Mouse (Mus musculus): ENCODE data around the gene Ptpn3. TPM values are rescaled to one million over a fixed set of nuclear protein-coding genes. Genes with fewer than 3 reads are reported as not detected.

Ptpn3 gene
- total RNA-seq, 2 experiments from 2014 or later = 29.0 to 34.7 TPM

GRCm38 (mm10) chr4:57172861-57173260, 128.8 kb downstream of the Ptpn3 start:
- no peak for DNase-seq (ENCODE audit: low spot score in 2 of 2)

DNA sequence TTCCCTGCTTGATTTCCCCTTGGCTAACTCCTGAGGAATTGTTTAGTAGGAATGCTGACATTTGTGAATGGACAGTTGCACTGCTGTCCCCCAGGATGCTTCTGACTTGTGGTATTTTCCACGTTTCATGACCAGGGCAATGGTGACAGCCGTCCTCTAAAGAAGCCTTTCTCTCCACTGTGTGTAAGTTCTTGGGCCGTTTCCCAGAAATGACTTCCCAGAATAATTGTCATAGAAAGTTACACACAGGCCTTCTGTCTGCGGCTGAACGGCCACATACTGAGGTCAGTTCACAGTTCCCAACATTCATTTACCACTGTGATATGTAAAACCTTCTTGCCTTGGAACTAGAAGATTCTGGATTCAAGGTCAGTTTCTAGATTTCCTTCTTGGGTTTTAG, 129.8 kb downstream of the Ptpn3 start:
- no peak for DNase-seq (ENCODE audit: low spot score in 2 of 2)

DNA sequence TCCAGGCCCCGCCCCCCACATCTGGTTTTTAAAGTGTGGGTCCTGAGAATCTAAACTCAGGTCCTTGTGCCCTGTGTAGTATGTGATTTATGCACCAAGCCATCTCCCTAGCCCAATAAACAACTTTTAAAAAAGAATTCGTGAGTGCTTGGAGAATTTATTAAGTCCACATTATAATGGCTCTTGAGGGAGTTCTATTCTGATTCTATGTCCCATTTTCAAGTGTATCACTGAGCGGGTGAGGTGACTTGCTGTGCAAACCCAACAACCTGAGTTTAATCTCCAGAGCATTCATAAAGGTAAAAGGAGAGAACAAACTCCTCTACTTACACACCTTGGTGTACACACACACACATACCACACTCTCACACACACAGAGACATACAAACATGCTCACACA, 133.0 kb downstream of the Ptpn3 start:
- DNase-seq (ENCODE audit: low spot score in 2 of 2) = no peak

GRCm38 (mm10) chr4:57168277-57168676, 133.4 kb downstream of the Ptpn3 start:
- DNase-seq (ENCODE audit: low spot score in 2 of 2) = no peak

DNA sequence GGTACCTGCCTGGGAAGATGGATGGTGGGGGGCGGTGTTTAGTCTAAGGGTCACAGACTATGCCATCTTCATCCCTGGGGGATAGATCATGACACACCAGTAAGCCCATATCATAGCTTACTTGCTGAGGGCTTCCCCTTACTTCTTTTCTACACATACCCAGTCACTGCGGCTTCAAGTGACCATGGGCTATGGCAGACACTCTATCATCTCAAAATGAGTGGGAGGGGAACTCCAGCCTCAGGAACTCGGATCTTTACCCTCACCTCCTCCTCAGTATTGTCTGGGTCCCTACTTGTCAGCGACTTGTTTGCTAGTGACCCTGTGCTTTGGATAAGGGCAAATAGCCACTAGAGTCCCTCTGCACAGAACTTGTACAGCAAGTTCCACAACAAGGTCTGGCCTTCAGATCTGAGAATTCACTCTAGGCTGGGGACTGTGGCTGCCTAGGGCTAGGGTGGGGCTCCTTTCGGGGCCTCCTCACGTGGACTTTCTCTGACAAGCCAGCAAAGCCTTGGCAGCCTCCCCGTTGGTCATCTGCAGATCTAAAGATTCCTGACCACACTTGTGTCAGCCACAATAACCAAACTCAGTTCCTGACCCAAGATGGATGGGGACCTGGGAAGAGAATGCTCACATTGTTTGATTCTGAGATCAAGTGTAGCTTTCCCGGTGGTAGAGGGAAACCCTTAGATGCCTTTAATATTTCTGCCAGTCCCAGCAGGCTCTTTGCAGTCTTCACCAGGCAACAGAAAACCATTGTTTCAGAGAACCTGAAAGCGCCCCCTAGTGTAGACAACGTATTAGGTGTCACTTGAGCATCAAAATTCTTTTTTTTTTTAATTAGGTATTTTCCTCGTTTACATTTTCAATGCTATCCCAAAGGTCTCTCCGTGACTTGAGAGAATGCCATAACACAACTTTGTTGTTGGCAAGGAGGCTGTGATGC, 134.4 kb downstream of the Ptpn3 start:
- no peak for DNase-seq (ENCODE audit: low spot score in 2 of 2)

DNA sequence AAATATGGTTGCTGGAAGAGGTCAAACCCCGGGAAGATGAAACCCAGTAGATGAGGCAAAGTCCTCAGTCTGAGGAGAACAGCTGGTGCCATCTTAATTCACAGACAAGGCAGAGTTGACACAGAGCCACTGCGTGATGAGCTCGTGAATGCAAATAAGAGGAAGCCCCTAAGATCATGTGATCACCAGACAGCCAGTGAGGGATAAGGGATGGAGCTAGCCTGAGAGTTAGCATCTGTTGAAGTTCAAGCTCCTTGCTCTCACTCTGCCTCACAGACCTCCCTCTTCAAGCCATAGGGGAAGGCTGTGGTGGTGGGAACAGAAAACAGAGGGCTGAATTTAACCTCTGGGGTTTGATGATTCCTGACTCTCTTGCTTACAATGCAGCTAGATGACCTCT, 136.0 kb downstream of the Ptpn3 start:
- no peak for DNase-seq (ENCODE audit: low spot score in 2 of 2)

DNA sequence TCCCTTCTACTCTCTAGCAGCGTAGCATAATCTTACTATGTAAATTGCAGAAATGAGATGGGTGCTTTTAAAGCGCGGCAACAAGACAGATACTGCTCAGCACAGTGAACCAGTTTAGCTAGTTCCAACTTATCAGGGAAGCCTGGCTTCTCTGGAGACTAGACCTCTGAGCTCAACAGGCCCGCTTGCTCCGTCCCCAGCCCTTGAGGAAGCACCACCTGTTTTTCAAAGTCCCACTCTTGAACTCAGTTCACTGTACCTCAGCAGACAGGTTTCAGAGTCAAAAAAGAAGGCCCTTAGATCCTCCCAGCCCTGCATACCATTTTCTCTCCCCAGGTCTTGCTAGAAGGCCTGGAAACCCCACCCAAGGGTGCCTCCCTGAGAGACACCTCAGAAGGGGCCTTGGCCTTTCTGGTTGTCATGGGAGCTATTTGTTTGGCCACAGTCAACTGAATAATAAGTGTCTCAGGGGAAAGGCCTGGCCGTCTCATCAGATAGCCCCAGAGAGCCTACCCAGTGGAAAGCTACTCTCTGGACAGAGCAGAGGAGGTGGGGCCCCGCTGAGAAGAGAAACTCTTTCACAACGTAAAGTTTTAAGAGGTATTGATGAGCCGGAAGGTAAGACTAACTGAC, 136.9 kb downstream of the Ptpn3 start:
- DNase-seq (ENCODE audit: low spot score in 2 of 2) = no peak

DNA sequence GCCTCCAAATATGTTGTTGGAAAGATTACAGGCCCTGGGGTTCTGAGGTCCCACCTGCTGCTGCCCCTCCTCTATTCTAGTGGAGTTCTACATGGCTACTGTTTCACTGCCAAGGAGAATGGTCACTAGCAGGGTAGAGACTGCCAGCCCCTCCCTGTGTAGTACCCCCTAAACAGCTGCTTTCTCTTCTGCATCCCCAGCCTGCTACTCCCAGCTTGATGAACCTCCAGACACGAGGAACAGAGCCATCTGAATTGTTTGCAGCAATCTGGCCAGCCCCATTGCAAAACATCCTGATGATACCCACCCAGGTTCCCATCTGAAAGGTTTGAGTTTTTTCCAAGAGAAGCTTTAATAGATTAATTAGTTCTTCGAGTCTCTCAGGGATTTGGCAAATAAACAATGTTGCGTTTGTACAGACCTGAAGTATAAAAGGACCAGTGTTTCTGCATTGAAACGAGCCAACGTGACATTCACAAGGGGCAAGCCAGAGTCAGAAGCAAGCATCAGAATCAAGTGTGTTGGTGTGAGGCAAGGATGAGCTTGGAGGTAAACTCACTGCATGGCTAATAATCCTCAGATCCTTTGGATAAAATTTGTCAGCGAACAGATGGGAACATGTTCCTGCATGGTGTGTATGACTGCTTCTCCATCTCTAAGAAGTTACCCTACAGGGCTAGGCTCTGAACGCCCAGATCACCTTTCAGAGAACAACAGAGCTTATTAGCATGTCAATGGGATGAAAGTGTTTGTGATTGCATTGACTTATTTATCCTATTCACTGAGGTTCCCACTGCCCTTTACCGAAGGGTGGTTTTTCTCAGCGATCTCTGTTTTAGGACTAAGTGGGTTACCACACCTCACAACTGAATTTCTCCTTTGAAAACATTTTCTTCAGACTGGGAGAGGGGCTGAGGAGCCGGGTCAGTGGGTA, 138.6 kb downstream of the Ptpn3 start:
- DNase-seq (ENCODE audit: low spot score in 2 of 2) = no peak

DNA sequence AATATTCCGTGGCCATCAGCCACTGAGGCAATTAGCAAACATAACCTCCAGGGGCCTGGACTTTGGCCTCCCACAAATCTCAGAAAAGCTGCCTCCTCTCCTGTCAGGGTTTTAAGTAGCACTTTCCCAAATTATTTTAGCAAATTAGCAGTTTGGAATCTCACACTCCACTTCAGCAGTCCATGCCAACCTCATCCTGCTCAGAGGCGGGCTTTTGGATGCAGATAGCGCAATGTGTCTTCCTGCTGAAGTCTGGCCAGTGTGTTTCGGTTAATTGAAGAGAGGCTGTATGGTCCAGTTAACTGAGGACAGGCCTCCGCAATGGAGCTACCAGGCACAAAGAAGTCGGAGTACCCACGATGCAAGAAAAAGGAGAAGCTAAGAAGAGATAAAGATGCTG, 141.1 kb downstream of the Ptpn3 start:
- no peak for DNase-seq (ENCODE audit: low spot score in 2 of 2)

GRCm38 (mm10) chr4:57156549-57157169, 145.0 kb downstream of the Ptpn3 start:
- DNase-seq (ENCODE audit: low spot score in 2 of 2) = no peak

DNA sequence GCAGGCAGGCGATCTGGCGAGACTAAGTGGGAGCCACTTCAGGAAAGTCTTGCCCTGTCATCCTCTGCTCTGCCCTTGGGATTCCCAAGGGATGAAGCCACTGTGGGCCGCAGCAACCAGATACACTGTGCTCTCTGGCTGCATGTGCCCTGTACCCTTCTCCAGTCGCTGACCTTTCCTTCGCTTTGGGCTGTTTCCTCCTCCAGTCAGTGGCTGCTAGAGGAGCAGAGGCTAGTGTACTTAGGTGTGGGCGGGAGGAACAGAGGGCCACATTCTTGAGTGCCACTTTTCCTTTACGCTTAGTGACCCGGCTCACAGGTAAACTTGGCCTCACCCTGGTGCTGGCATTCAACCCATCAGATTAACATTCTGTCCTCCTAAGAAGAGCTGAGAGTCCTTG, 147.8 kb downstream of the Ptpn3 start:
- DNase-seq (ENCODE audit: low spot score in 2 of 2) = no peak

DNA sequence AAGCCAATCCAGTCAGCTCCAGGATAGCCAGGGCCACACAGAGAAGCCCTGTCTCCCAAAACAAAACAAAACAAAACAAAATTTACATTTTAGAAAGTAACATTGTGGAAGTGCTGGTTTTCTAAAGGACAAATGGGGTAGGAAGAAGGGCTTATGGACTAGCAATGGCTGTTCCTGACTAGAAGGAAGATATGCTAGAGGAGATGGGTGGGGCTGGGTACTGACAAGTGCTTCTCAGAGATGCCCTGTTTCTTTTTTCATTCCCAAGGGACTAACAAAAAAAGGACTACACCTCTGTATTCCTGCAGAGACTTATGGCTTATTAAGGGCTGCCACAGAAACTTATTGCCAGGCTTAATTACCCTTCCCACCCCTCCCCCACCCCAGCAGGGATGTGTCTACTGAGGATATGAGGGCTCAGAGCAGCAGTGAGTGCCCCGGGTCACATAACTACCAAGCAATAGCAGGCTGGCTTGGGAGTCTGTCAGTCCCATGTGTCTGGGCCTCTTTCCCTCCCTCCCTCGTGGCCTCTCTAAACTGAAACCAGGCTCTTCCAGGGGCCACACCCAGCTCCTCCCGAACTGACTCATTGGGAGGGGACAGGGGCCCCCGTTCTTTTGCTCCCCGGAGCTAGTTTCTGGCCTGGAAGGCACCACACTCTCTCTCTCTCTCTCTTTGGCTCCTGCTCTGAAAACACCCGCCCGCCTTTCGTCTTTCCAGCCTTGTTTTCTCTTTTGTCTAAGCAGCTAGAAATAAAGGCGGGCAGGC, 148.4 kb downstream of the Ptpn3 start:
- DNase-seq (ENCODE audit: low spot score in 2 of 2) = no peak

DNA sequence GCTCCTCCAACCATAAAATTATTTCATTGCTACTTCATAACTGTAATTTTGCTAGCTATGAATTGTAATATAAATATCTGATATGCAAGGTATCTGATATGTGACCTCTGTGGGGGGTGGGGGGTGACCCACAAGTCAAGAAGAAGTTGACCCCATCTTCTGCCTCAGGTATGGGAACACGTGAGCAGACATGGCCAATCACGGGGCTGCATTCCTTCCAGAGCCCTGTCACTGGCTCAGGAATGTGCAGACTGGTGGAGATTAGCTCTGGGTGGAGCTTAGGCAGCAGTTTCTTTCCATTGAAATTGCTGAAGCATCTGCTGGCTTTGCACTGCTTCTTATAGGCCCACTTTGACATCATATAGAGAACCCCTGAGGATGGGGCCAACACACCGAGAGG, 153.5 kb downstream of the Ptpn3 start:
- no peak for DNase-seq (ENCODE audit: low spot score in 2 of 2)

DNA sequence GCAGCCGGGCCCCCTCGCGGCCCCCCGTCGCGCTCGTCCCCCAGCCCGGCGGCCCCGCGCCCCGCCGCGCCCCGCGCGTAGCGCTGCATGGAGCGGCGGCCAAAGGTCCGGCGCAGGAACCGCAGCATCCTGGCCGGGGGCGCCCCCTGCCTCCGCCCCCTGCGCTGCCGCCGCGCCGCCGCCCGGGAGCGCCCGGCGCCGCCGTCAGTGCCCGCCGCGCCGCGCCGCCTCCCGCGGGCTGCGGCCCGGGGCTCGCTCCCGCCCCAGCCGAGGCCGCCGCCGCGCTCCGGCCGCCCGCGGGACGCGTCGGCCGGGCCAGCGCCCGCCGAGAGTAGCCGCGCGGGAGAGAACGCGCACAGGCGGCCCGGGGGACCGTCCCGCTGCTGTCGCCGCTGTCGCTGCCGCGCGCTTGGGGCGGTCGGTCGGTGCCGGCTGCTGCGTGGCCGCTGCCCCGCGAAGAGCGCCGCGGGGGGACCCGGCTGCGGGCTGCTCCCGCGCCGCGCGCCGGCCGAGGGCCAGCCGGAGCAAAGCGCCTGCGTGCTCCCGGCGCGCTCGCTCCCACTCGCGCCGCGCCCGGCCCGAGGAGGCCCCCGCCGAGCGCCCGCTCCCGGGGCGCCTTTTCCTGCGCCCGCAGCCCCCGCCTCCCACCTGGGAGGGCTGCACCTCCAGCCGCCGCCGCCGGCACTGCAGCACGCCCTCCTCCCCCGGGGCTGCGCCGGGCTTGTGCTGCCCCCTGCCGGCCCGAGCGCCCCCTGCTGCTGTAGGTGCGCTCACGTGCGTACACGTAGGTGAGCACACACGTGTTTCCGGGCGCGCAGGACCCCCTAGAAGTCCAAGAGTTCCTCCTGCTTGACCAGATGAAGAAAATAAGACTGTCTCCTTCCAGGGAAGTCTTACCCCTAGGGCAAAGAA, 158.4 kb downstream of the Ptpn3 start, which contains the start of gene Epb41l4b:
TSS of gene Epb41l4b (minus strand) at position 412 of the 912 bp plus-strand sequence.
- peak; percentile 46 to 63 for DNase-seq (ENCODE audit: low spot score in 2 of 2)

GRCm38 (mm10) chr4:57142374-57143025, 159.1 kb downstream of the Ptpn3 start:
- DNase-seq (ENCODE audit: low spot score in 2 of 2) = no peak

DNA sequence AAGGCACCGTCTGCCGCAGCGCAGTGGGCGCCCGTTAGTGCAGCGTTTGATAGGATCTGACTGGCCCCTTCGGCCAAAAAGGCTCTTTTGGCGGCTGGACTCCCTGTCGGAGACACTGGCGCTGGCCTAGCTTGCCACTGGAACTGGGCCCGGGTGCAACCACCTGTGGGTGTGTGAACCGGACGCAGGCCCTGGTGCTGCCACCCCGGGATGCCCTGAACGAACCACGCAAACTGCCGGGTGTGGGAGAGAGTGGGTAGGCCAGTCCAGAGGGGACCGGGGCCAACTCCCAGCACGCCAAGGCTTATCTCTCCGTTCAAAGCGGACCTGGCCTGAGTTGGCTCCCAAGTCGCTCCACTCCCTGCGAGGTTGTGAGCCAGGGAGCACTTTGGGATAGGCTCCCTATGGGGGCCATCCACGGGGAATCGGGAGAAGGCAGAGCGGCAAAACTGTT, 159.7 kb downstream of the Ptpn3 start:
- no peak for DNase-seq (ENCODE audit: low spot score in 2 of 2)

GRCm38 (mm10) chr4:57140992-57141717, 160.5 kb downstream of the Ptpn3 start:
- DNase-seq (ENCODE audit: low spot score in 2 of 2) = no peak
